Mouse (Mus musculus) thymus, adult 2 months (tissue): ENCODE data around the gene Hinfp.

Experiments used
- CTCF ChIP-seq: fragments of 200-500 bp; IDR thresholded peaks from 2 replicates; pipeline ENCODE4 v1.5.1; 2012; ENCODE audit warnings: mild to moderate bottlenecking, control low read depth, low read length, moderate library complexity, borderline replicate concordance; ENCODE audit not compliant: control insufficient read depth, poor library complexity, insufficient read depth; ENCODE audit errors: extremely low read depth
- POLR2A ChIP-seq: fragments of 200-500 bp; IDR thresholded peaks from 2 replicates; pipeline ENCODE4 v1.6.1; 2012; ENCODE audit warnings: mild to moderate bottlenecking, low read length, control low read depth, moderate library complexity; ENCODE audit not compliant: control insufficient read depth, poor library complexity, insufficient read depth; ENCODE audit errors: extremely low read depth

GRCm38 (mm10) chr9:44307248-44307647, 1.8 kb upstream of the Hinfp start:
- TF ChIP-seq POLR2A: no peak
- no peak for TF ChIP-seq CTCF
